Mouse (Mus musculus): ENCODE data around the gene Tgfbr3l.

Tgfbr3l gene

DNA sequence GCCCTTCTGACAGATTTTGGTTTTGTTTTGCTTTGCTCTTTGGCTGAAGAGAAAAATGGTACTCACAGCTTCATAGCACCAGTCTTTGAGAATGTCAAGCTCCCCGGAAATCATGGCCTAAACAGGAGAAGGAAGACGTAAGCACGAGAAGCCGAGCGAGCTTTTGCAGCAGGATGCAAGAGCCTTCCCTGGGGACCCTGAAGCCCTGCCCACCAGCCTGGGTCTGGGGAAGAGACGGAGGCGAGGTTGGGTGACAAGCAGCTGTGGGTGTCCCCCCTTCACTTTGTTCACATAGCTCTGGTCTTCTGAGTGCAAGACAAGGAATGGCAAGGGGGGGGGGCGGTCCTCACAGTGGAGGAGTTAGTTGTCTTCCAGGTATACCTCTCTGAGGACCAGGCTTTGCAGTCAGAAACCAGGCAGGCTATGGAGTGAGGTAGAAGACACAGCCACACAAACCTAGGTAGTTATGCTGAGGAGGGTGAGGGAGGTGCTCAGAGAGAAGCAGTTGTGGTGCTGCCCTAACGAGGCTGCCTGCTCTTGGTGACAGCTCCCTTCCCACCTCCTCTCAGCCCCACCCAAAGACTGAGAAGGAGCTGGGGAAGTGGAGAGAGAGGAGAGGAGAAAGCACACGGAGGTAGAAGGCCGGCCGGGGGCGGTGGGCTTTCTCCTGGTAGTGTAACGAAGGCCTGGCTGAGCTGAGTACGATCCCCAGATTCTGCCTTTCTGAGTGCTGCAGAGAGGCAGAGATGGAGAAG lies 17.3 kb downstream of the Tgfbr3l start:
- no peak for DNase-seq (ENCODE audit: low spot score)

- no peak for DNase-seq (ENCODE audit: low spot score)
Observed at GRCm38 (mm10) chr8:4267627-4268026, 19.6 kb downstream of the Tgfbr3l start.

DNA sequence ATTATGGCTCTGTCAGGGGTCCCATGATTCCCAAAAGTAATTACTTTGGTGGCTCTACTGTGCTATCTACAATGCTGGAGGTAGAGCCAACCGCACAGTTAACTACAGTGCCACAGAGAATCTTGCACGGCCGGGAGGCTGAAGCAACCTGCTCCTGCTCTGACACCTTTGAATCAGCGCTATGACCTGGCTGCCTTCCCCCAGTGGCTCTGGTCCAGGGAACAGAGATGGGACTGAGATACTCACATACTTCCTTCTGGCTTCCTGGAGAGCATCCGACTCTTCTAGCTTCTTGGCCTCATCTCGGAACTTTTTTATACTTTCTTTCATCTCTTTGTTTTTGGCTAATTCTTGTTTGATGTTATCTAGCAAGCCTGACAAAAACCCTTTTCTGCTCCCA lies 21.6 kb downstream of the Tgfbr3l start:
- DNase-seq (ENCODE audit: low spot score) = no peak

DNA sequence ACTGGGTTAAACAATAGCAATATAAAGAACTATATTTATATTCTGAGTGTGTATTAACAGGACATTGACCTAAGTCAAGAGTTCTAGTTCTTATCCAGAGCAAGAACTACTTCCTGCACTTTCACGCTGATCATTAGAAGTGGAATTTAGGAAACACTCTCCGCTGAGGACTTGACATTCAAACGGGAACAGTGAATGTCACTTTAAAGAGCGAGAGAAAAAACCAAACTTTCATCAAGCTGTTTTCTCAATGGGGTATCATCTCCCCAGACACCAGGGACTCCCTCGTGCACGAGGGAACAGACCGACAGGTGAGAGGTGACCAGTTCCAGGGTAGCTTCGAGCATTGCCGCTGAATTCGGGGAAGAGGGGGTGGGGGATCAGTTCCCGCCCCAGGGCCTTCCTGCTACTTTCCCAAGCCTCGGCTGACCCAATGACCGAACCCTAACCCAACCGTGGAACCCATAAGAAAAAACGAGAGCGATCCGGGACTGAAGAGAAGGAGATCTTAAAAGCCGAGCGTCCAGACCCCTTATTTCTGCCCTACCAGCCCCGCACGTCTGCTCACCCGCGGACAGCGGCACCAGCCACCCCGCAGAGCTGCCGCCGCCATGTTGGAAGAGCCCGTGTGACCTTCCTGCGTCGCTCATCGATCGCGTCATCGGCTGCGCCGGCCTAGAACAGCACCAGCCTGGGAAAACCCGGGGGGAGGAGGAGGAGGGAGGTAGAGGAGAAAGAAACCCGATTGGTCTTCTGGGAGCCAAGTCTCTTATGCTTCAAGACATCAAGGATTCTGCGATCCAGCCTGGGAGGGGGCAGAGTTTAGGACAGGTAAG lies 27.5 kb downstream of the Tgfbr3l start, which contains the start of gene Timm44:
TSS of gene Timm44 (minus strand) at position 639 of the 836 bp plus-strand sequence.
- peak; percentile 99 for DNase-seq (ENCODE audit: low spot score)

DNA sequence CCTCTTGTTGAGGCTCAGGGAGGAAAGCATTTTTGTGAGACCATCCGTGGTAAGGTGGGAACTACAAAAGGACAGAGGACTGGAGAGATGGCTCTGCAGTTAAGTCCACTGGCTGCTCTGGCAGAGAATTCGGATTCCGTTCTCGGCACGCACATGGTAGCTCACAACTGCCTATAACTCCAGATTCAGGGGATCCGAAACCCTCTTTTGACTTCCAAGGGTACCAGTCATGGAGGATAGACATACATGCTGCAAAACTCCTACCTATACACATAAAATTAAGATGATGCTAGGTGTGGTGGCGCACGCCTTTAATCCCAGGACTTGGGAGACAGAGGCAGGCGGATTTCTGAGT lies 28.1 kb downstream of the Tgfbr3l start:
- DNase-seq (ENCODE audit: low spot score) = no peak

- DNase-seq (ENCODE audit: low spot score) = no peak
Observed at GRCm38 (mm10) chr8:4292738-4293137, 44.7 kb downstream of the Tgfbr3l start.

GRCm38 (mm10) chr8:4297822-4298221 lies 49.8 kb downstream of the Tgfbr3l start:
- no peak for DNase-seq (ENCODE audit: low spot score)

Data from MN1 (cell line).